Comparison of ENCODE assay signal across 16 mouse cellular contexts in the genomic region with DNA sequence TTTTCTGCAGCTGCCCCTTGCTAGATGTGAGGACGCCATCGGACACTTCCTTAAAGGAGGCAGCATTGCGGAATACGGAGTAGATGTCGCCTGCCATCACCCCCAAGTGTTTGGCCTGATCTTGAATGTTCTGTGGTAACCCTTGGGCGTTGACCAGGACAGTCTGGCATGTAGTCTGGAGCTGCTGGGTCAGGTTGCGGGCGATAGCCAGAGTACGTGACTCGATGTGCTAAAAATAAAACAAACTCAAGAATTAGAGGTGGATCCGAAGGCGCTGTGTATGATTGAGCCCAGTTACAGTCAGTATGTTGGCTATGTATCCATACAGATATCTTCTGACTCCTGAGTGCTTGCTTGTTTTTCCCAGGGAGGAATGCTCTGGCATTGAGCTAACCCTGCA. TPM values are rescaled to one million over a fixed set of nuclear protein-coding genes. Genes with fewer than 3 reads are reported as not detected.
DNase-seq lines count a peak whose midpoint lies in the region; ATAC-seq and TF ChIP-seq lines count a peak whose summit lies in the region.
"Had no signal": no experiment of that assay in that cellular context is flagged by ENCODE, and none has a peak within 500 bp of the region (broad histone marks: within the 10 kb centered on the region; RNA-seq: fewer than 3 reads in every experiment).

No protein-coding gene starts in this region.

- H3K4me2 ChIP-seq in heart, postnatal 0 days (ENCODE audit: low read depth, low read length) = 0 out of 2 replicates have a peak overlapping the region, but pooled peaks have one; percentile 8
- H3K4me2 ChIP-seq in forebrain, embryonic 15.5 days (replicated peaks) = no peak overlapping the region
- H3K4me2 ChIP-seq: embryonic facial prominence, embryonic 15.5 days; forebrain, embryonic 12.5 days; limb, embryonic 13.5 days; lung, embryonic 15.5 days; midbrain, embryonic 12.5 days had no signal

- TF ChIP-seq CTCF in heart, postnatal 0 days (IDR thresholded peaks at IDR 0.05; ENCODE audit: low read depth) = no peak

- WGBS in heart, embryonic 10.5 days = 83% methylated on average over 12 of the region's 12 CpGs
- 46% methylated on average over 12 of the region's 12 CpGs for WGBS in heart, postnatal 0 days
- whole genome bisulfite sequencing in forebrain, embryonic 15.5 days = 97% methylated on average over 12 of the region's 12 CpGs

- H3K9me3 ChIP-seq in heart, embryonic 10.5 days = no peaks in the 10 kb centered on the region
- 0 out of 2 replicates have a peak, but pooled peaks cover 3% of the 10 kb centered on the region for H3K9me3 ChIP-seq in heart, postnatal 0 days (replicated peaks; ENCODE audit: control insufficient read depth, low read length)
- H3K9me3 ChIP-seq in forebrain, embryonic 15.5 days = no peaks in the 10 kb centered on the region
- H3K9me3 ChIP-seq: embryonic facial prominence, embryonic 15.5 days; forebrain, embryonic 12.5 days; limb, embryonic 13.5 days; lung, embryonic 15.5 days; midbrain, embryonic 12.5 days had no signal

- peak; percentile 96 for DNase-seq in heart, adult 11 months
- no peak for DNase-seq in heart, embryonic 10.5 days (ENCODE audit: low spot score)
- DNase-seq in heart, adult 18-20 months = peak; percentile 72 to 80
- peak; percentile 72 for DNase-seq in heart, postnatal 0 days (ENCODE audit: low spot score)
- DNase-seq in lung, postnatal 25 days (ENCODE audit: low spot score) = peak; percentile 20
- DNase-seq in embryo, embryonic 11 days = no peak
- DNase-seq in embryo, embryonic 10.5 days (ENCODE audit: low spot score) = no peak
- DNase-seq: kidney, adult 18-20 months; kidney, postnatal 36 days; thymus, adult 2 months had no signal

- TF ChIP-seq EP300 in heart, postnatal 0 days (IDR thresholded peaks at IDR 0.05; ENCODE audit: low read depth) = no peak

- no peak overlapping the region for H3K4me3 ChIP-seq in heart, embryonic 10.5 days
- H3K4me3 ChIP-seq in heart, postnatal 0 days (ENCODE audit: low read depth, low read length) = no peak overlapping the region
- no peak overlapping the region for H3K4me3 ChIP-seq in forebrain, embryonic 15.5 days
- H3K4me3 ChIP-seq: embryonic facial prominence, embryonic 15.5 days; forebrain, embryonic 12.5 days; limb, embryonic 13.5 days; lung, embryonic 15.5 days; midbrain, embryonic 12.5 days had no signal

- no peak overlapping the region for H3K27ac ChIP-seq in heart, embryonic 10.5 days
- H3K27ac ChIP-seq in heart, postnatal 0 days (ENCODE audit: low read depth) = peak overlapping the region; percentile 87
- no peak overlapping the region for H3K27ac ChIP-seq in forebrain, embryonic 15.5 days (replicated peaks)
- H3K27ac ChIP-seq: embryonic facial prominence, embryonic 15.5 days; forebrain, embryonic 12.5 days; limb, embryonic 13.5 days; lung, embryonic 15.5 days; midbrain, embryonic 12.5 days had no signal

- no peaks in the 10 kb centered on the region for H3K27me3 ChIP-seq in heart, embryonic 10.5 days (ENCODE audit: insufficient read depth, poor library complexity, severe bottlenecking)
- no peaks in the 10 kb centered on the region for H3K27me3 ChIP-seq in heart, postnatal 0 days (ENCODE audit: control insufficient read depth, insufficient read depth, low read length)
- H3K27me3 ChIP-seq in forebrain, embryonic 15.5 days = no peaks in the 10 kb centered on the region
- H3K27me3 ChIP-seq: embryonic facial prominence, embryonic 15.5 days; forebrain, embryonic 12.5 days; limb, embryonic 13.5 days; lung, embryonic 15.5 days; midbrain, embryonic 12.5 days had no signal

- peaks cover 66% of the 10 kb centered on the region for H3K36me3 ChIP-seq in heart, embryonic 10.5 days
- peaks cover 61% of the 10 kb centered on the region for H3K36me3 ChIP-seq in heart, postnatal 0 days (replicated peaks; ENCODE audit: control insufficient read depth, insufficient read depth, low read length)
- H3K36me3 ChIP-seq in forebrain, embryonic 15.5 days = peaks cover 26% of the 10 kb centered on the region

- H3K9ac ChIP-seq in heart, postnatal 0 days (replicated peaks; ENCODE audit: low read depth, low read length) = no peak overlapping the region
- H3K9ac ChIP-seq in forebrain, embryonic 15.5 days (replicated peaks) = no peak overlapping the region
- H3K9ac ChIP-seq: embryonic facial prominence, embryonic 15.5 days; forebrain, embryonic 12.5 days; limb, embryonic 13.5 days; lung, embryonic 15.5 days; midbrain, embryonic 12.5 days had no signal

- peak; percentile 93 for ATAC-seq in heart, postnatal 0 days (ENCODE audit: insufficient read depth, low read depth)
- ATAC-seq in forebrain, embryonic 15.5 days (replicated peaks) = no peak

- 0 out of 2 replicates have a peak, but pooled peaks cover 3% of the 10 kb centered on the region for H3K4me1 ChIP-seq in heart, embryonic 10.5 days
- no peaks in the 10 kb centered on the region for H3K4me1 ChIP-seq in heart, postnatal 0 days (ENCODE audit: control insufficient read depth, insufficient read depth)
- H3K4me1 ChIP-seq in forebrain, embryonic 15.5 days = no peaks in the 10 kb centered on the region
- H3K4me1 ChIP-seq: embryonic facial prominence, embryonic 15.5 days; forebrain, embryonic 12.5 days; limb, embryonic 13.5 days; lung, embryonic 15.5 days; midbrain, embryonic 12.5 days had no signal

RNA-seq across cellular contexts. Expression of gene Plin2, which starts 12.7 kb away (rescaled TPM):
- 74.0 and 90.7 TPM in 2 replicates for polyA plus RNA-seq in heart, embryonic 10.5 days (2016; fragmentation: Nextera tagmentation; extraction: Ambion mirVana)
- 100 to 1,000 TPM; 116 to 138 TPM for total RNA-seq in heart, adult 18-20 months (2021)
- 82.6 and 92.3 TPM in 2 replicates for total RNA-seq in heart, postnatal 0 days (2014; rRNA removed; ENCODE audit: low replicate concordance)
- polyA plus RNA-seq in heart, postnatal 0 days (2015; fragmentation: Nextera tagmentation; extraction: Ambion mirVana) = 63.9 and 76.3 TPM in 2 replicates
- 39.9 and 40.7 TPM in 2 replicates for polyA plus RNA-seq in forebrain, embryonic 15.5 days (2015; fragmentation: Nextera tagmentation; extraction: Ambion mirVana)

RNA-seq across cellular contexts. Expression of gene Haus6, which starts 45.3 kb away (rescaled TPM):
- 17.3 and 21.2 TPM in 2 replicates for polyA plus RNA-seq in heart, embryonic 10.5 days (2016; fragmentation: Nextera tagmentation; extraction: Ambion mirVana)
- 1 to 10 TPM; 5.6 to 7.6 TPM for total RNA-seq in heart, adult 18-20 months (2021)
- 2.9 and 6.5 TPM in 2 replicates for total RNA-seq in heart, postnatal 0 days (2014; rRNA removed; ENCODE audit: low replicate concordance)
- polyA plus RNA-seq in heart, postnatal 0 days (2015; fragmentation: Nextera tagmentation; extraction: Ambion mirVana) = 3.8 and 4.5 TPM in 2 replicates
- polyA plus RNA-seq in forebrain, embryonic 15.5 days (2015; fragmentation: Nextera tagmentation; extraction: Ambion mirVana) = 12.1 and 12.3 TPM in 2 replicates

Comparison
In these comparisons a context has a peak if more than half of its experiments do, and no peak if none do; other contexts are left out.
1. DNase-seq: peak in heart, adult 11 months (single experiment), heart, adult 18-20 months (2 of 2), heart, postnatal 0 days (single experiment) and lung, postnatal 25 days (single experiment); none in heart, embryonic 10.5 days (single experiment), embryo, embryonic 11 days (single experiment) and embryo, embryonic 10.5 days (single experiment).